Mouse (Mus musculus) stomach, postnatal 0 days (tissue): ENCODE measurements around the gene Plce1.

ENCODE experiments used
- CTCF ChIP-seq: IDR thresholded peaks from 2 replicates; pipeline ENCODE4 v1.5.1; 2016; ENCODE audit warnings: antibody characterized with exemption, low read depth, mild to moderate bottlenecking, moderate library complexity
- EP300 ChIP-seq: optimal IDR thresholded peaks from 2 replicates; pipeline ENCODE3; 2016; ENCODE audit warnings: antibody characterized with exemption

DNA sequence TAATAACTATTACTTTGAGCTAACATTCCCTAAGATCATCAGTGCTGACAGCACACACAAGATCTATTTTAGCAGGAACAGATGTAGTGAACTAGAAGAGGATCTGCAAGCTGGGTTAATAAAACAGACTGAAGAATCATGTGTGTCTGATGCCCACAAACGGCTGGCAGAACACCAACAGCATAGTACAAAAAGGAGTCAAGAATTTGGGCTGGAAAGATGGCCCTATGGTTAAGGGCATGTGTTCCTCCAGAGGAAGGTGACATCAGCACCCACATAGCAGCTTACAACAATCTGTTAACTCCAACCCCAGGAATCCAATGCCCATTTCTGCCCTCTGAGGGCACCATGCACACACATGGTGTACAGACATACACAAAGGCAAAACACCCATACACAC, 317.4 kb downstream of the Plce1 start:
- TF ChIP-seq CTCF: no peak
- no peak for TF ChIP-seq EP300
